Mouse (Mus musculus) neural tube, embryonic 11.5 days (tissue): Measurements from ENCODE around the gene Usp36. TPM values are rescaled to one million over a fixed set of nuclear protein-coding genes. Genes with fewer than 3 reads are reported as not detected.

Source experiments
- ATAC-seq: fragments of 200-750 bp; cut with Nextera tagmentation; 2 replicates; pipeline ENCODE4 v1.8.0; 2017; ENCODE audit warnings: moderate number of reproducible peaks, mild to moderate bottlenecking, moderate TSS enrichment, moderate library complexity; ENCODE audit not compliant: insufficient read depth, low FRiP score, low TSS enrichment
- DNase-seq: peaks from one replicate; pipeline ENCODE4 v3.0.0-alpha.2; 2015; ENCODE audit warnings: low spot score
- H3K27ac ChIP-seq: fragments of 300-500 bp; sonication (generic); 2 replicates; pipeline ENCODE4 v1.5.1; 2014; ENCODE audit warnings: low read depth, mild to moderate bottlenecking, low read length
- H3K27me3 ChIP-seq: fragments of 300-500 bp; sonication (generic); 2 replicates; pipeline ENCODE4 v1.6.1; 2014; ENCODE audit warnings: mild to moderate bottlenecking, low read length, mixed read lengths; ENCODE audit not compliant: control insufficient read depth, insufficient read depth
- H3K36me3 ChIP-seq: fragments of 300-500 bp; sonication (generic); 2 replicates; pipeline ENCODE4 v1.6.1; 2014; ENCODE audit warnings: mild to moderate bottlenecking, low read length, moderate library complexity, mixed read lengths; ENCODE audit not compliant: control insufficient read depth, insufficient read depth
- H3K4me1 ChIP-seq: fragments of 300-500 bp; sonication (generic); 2 replicates; pipeline ENCODE4 v1.6.1; 2014; ENCODE audit warnings: low read length, mixed read lengths; ENCODE audit not compliant: control insufficient read depth, insufficient read depth
- H3K4me2 ChIP-seq: fragments of 300-500 bp; sonication (generic); 2 replicates; pipeline ENCODE4 v1.6.1; 2014; ENCODE audit warnings: low read depth, mild to moderate bottlenecking, moderate library complexity
- H3K4me3 ChIP-seq: fragments of 300-500 bp; sonication (generic); 2 replicates; pipeline ENCODE4 v1.5.1; 2014; ENCODE audit warnings: low read depth, low read length
- H3K9ac ChIP-seq: fragments of 300-500 bp; sonication (generic); 2 replicates; pipeline ENCODE4 v1.6.1; 2014; ENCODE audit warnings: mild to moderate bottlenecking, low read length
- H3K9me3 ChIP-seq: fragments of 300-500 bp; sonication (generic); 2 replicates; pipeline ENCODE4 v1.6.1; 2016; ENCODE audit warnings: low read length; ENCODE audit not compliant: control insufficient read depth
- WGBS: fragments of 180-500 bp; shearing (Covaris S2); extraction: QIAGEN DNeasy Blood & Tissue Kit; methylation state at CpG from one replicate; pipeline ENCODE4 v1.1.7; 2014; 5-methylcytosine and 5-hydroxymethylcytosine counted together
- polyA plus RNA-seq: library from polyadenylated mRNA; unstranded; fragments of >200 nt; fragmentation: Nextera tagmentation; extraction: Ambion mirVana; gene quantifications from 2 replicates; pipeline ENCODE4 v1.2.1, GENCODE M21; 2014

Usp36 gene
- polyA plus RNA-seq, 1 experiment from 2014 or later = 11.5 TPM

DNA sequence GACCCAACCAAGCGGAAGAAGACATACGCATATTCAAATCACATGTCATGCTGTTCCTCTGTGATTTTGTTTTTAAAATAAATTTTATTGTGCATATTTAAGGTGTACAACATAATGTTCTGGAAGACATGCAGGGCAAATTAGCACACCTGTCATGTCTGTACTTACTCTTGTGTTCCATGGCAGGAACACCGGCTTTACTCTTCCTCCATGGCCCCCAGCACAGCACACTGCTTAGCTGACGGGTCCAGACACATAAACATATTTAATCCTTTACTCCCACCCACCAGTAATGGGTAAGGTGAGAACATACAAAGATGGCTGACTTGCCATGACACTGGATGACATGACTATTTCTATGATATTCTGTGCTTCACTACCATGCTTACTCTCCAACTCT lies 71.0 kb downstream of the Usp36 start:
- H3K9me3 ChIP-seq = no peaks in the 10 kb centered on the region
- H3K9ac ChIP-seq = no peak overlapping the region
- ATAC-seq = no peak
- no peak overlapping the region for H3K27ac ChIP-seq
- 93% methylated on average over 4 of the region's 4 CpGs for WGBS
- H3K27me3 ChIP-seq = no peaks in the 10 kb centered on the region
- DNase-seq = no peak
- H3K4me3 ChIP-seq = no peak overlapping the region
- no peaks in the 10 kb centered on the region for H3K4me1 ChIP-seq
- H3K36me3 ChIP-seq = no peaks in the 10 kb centered on the region
- no peak overlapping the region for H3K4me2 ChIP-seq

DNA sequence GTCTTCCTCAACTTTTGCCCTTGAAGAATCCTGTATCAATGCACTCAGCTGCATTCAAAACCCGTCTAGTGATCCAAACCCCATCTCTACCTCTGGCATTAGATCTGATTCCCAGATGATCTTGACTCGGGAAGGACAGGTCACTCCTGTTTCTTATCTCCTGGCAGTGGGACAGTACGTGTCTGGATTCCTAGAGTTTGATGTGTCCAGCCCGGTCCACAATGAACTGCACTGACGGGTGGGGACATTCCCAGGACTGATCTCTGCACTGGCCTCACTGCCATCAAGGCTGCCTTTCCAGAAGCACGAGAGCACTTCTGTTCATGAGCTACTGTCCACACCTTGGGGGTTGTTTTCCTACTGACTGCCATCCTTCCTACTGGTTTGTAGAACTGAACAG lies 73.6 kb downstream of the Usp36 start:
- no peak overlapping the region for H3K9ac ChIP-seq
- no peak overlapping the region for H3K4me3 ChIP-seq
- no peak overlapping the region for H3K4me2 ChIP-seq
- peaks cover 6% of the 10 kb centered on the region for H3K4me1 ChIP-seq
- 82% methylated on average over 6 of the region's 6 CpGs for WGBS
- no peaks in the 10 kb centered on the region for H3K27me3 ChIP-seq
- DNase-seq (no peak), ATAC-seq (no peak)
- no peaks in the 10 kb centered on the region for H3K9me3 ChIP-seq
- no peaks in the 10 kb centered on the region for H3K36me3 ChIP-seq
- H3K27ac ChIP-seq = no peak overlapping the region

DNA sequence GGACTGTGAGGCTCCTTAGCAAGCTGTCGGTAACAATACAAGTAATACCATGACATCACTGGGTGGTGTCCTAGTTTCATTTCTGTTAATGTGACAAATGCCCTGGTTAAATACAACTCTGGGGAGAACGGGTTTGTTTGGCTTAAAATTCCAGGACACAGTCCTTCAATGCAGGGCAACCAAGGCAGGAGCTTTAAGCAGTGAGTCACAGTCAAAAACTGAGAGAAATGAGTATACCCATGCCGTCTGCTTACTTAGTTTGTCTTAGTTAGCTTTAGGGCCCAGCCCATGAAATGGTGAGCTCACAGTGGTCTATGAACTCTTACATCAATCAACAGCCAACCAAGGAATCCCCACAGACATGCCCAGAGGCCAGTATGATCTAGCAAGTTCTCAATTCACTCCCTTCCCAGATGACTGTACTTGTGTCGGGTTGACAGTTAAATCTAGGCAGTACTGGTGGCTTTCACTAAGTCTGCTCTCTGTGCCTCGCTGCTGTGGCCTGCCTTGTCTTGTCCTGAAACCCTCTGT lies 74.1 kb downstream of the Usp36 start:
- no peaks in the 10 kb centered on the region for H3K36me3 ChIP-seq
- no peak overlapping the region for H3K4me2 ChIP-seq
- no peaks in the 10 kb centered on the region for H3K27me3 ChIP-seq
- peaks cover 8% of the 10 kb centered on the region for H3K4me1 ChIP-seq
- whole genome bisulfite sequencing = 81% methylated on average over 5 of the region's 5 CpGs
- H3K9ac ChIP-seq = no peak overlapping the region
- DNase-seq (no peak), ATAC-seq (no peak)
- no peak overlapping the region for H3K4me3 ChIP-seq
- H3K9me3 ChIP-seq = no peaks in the 10 kb centered on the region
- no peak overlapping the region for H3K27ac ChIP-seq

DNA sequence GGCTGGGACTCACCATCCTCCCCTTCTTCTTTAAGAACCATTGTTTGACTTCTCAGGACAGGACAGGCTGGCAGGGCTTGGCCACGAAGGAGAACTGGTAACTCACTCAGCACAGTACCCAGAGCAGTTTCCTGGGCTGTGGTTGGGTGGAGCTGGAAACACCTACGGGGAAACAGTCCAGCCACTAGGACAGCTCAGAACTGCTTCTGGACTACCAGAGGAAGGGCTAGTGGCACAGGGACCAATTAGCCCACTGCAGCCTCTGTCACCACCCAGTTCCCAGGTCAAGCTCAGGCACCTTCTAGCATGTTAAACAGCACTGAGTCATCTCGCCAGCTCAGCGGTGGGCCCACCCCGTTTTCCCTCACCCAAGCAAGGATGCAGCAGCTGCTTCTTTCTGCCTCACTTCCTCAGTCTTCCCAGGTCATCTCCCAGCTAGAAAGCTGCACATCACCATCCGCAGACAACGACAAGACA lies 77.4 kb downstream of the Usp36 start:
- H3K27me3 ChIP-seq = no peaks in the 10 kb centered on the region
- no peaks in the 10 kb centered on the region for H3K36me3 ChIP-seq
- WGBS = 69% methylated on average over 7 of the region's 7 CpGs
- no peak overlapping the region for H3K4me2 ChIP-seq
- ATAC-seq (no peak), DNase-seq (no peak)
- H3K9ac ChIP-seq = no peak overlapping the region
- no peak overlapping the region for H3K27ac ChIP-seq
- no peaks in the 10 kb centered on the region for H3K9me3 ChIP-seq
- no peak overlapping the region for H3K4me3 ChIP-seq
- peaks cover 24% of the 10 kb centered on the region for H3K4me1 ChIP-seq

DNA sequence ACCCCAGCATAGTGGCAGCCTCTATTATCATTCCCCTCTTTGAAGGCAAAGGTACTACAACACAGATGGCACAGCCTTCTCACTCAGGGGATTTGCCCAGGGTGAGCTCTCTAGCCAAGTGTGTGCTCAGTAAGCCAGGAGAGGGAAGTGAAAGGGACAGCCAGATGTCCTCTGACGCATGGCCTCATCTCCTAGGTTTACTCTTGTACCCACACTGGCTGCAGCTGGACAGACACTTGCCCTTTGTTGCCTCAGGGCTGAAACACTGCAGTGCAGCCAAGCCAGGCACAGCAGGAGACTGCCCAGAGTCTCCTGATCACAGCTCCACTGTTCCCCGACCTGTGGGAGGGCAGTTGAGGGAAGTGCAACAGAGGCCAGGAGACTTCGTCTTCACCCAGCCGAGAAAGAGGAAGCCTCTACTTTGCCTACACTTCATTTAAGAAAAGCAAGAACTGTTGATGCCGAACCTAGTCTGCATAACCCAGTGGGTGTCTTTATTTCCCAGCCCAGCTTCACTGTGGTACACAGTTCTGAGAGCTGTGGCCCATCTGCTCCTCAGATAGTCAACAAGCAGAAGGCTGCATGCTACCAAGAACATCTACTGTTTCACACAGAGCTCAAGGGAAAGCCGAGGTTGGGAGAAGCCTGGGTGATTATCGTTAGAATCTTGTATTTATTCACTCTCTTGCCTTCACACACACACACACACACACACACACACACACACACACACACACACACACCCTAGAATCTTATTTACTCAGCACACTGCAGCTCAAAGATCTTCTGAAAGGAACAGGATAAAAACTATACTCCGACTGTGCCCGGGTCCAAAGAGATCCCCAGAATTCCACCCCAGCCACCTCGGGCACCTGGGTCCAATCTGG lies 78.1 kb downstream of the Usp36 start:
- ATAC-seq (no peak), DNase-seq (no peak)
- Histone ChIP-seq H3K36me3 (no peaks in the 10 kb centered on the region), H3K4me3 (no peak overlapping the region), H3K4me2 (no peak overlapping the region), H3K27me3 (no peaks in the 10 kb centered on the region), H3K9ac (no peak overlapping the region), H3K27ac (no peak overlapping the region), H3K4me1 (peaks cover 27% of the 10 kb centered on the region), H3K9me3 (no peaks in the 10 kb centered on the region)
- WGBS = 45% methylated on average over 10 of the region's 10 CpGs

DNA sequence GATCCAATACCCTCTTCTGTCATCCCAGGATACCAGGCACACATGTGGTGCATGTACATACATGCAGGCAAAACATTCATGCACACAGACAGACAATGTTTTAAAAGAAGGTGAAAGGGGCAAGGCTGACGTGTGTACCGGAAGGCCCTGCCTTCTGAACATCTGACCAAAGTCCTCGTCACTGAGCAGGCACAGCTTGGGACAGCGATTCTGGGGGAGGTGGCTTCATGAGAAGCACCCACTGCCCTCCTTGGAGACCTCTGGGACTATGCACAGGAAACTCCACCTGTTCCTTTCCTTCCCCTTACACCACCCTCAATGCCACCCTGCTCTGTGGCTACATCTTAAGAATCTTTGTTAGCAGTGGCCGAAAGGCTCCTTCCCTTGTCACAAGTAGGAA lies 79.1 kb downstream of the Usp36 start:
- Histone ChIP-seq H3K36me3 (no peaks in the 10 kb centered on the region), H3K9me3 (no peaks in the 10 kb centered on the region), H3K27ac (no peak overlapping the region), H3K27me3 (no peaks in the 10 kb centered on the region), H3K4me1 (peaks cover 27% of the 10 kb centered on the region), H3K4me2 (no peak overlapping the region), H3K9ac (no peak overlapping the region), H3K4me3 (no peak overlapping the region)
- 87% methylated on average over 5 of the region's 5 CpGs for WGBS
- DNase-seq (no peak), ATAC-seq (no peak)

DNA sequence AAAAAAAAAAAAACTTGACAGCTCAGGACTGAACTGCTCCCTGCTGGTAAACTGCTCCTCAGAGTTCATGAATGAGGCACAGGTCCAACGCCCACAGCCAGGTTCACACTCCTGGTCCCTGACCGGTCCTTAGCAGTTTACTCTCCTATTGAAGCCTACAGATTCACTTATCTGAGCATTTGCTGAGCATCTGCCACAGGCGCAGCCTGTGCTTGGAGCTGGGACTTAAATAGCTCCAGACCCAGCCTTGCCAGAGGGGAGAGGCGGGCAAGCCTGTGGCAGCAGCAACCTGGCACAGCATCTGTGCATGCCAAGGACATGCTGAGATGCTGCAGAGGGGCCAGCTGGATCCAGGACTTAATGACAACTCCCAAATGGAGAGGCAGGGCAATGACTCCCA lies 79.9 kb downstream of the Usp36 start:
- no peak for ATAC-seq
- peaks cover 27% of the 10 kb centered on the region for H3K4me1 ChIP-seq
- no peak overlapping the region for H3K27ac ChIP-seq
- no peaks in the 10 kb centered on the region for H3K9me3 ChIP-seq
- no peak overlapping the region for H3K9ac ChIP-seq
- 86% methylated on average over 4 of the region's 4 CpGs for WGBS
- no peak overlapping the region for H3K4me3 ChIP-seq
- H3K27me3 ChIP-seq = no peaks in the 10 kb centered on the region
- no peaks in the 10 kb centered on the region for H3K36me3 ChIP-seq
- H3K4me2 ChIP-seq = no peak overlapping the region
- DNase-seq = no peak
